Mouse (Mus musculus) stomach, postnatal 0 days (tissue): ENCODE results near the gene Kcna10.

Experiments
- CTCF ChIP-seq: IDR thresholded peaks from 2 replicates; pipeline ENCODE4 v1.5.1; 2016; ENCODE audit warnings: antibody characterized with exemption, low read depth, mild to moderate bottlenecking, moderate library complexity
- EP300 ChIP-seq: optimal IDR thresholded peaks from 2 replicates; pipeline ENCODE3; 2016; ENCODE audit warnings: antibody characterized with exemption

- no peak for TF ChIP-seq CTCF
- no peak for TF ChIP-seq EP300
These were observed 322 bp downstream of the Kcna10 start for GRCm38 (mm10) chr3:107183178-107183577.
